Mouse (Mus musculus) kidney, postnatal 4 days (tissue): ENCODE data around the gene Pitpnm3.

Source experiments
- DNase-seq, 2 experiments: peaks; one replicate each; pipeline ENCODE4 v3.0.0; 2021; ENCODE audit warnings: mixed read lengths in 2 of 2

Gene Pitpnm3

DNA sequence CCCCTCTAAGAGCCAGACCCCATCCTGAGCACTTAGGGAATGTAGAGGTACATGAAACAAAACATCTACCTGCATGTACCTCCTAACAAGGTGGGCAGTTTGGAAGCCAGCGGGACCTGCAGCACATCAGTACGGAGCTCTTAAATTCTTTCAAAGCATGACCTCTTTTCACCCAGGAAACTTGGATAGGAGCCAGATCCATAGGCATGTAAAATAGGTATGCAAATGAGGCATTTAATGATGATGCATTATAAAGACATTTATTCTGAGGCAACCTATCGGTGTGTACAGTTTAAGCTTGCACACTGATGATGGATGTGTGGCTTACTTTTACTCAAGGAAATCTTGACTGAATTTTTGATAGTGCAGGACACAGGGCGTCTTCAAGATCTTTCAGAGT lies 120.9 kb downstream of the Pitpnm3 start:
- DNase-seq: no peak

DNA sequence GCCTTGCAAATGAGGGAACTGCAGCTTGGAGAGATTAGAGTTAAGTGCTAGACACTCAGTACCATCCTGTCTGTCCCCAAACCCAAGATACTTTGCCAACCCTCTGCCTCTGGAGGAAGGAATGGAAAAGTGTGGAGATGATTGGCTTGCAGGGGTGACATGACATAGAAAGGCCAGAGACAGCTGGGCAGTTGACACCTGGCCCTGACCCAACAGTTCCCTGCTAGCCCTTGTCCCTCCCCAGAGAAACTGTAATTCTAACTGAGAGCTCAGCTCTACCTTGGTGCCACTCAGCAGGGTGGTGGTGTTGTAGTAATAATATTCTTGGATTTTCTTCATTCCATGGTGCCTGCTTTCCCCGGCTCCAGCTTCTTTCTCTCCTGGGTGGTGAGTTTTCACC lies 123.6 kb downstream of the Pitpnm3 start:
- DNase-seq: no peak

- DNase-seq: no peak
These were observed 124.4 kb downstream of the Pitpnm3 start for GRCm38 (mm10) chr11:72010940-72011722.

- no peak for DNase-seq
These were observed 125.2 kb downstream of the Pitpnm3 start for GRCm38 (mm10) chr11:72010367-72010766.

GRCm38 (mm10) chr11:72005547-72005946 lies 130.0 kb downstream of the Pitpnm3 start:
- no peak for DNase-seq

GRCm38 (mm10) chr11:72003171-72003570 lies 132.4 kb downstream of the Pitpnm3 start:
- DNase-seq: no peak

DNA sequence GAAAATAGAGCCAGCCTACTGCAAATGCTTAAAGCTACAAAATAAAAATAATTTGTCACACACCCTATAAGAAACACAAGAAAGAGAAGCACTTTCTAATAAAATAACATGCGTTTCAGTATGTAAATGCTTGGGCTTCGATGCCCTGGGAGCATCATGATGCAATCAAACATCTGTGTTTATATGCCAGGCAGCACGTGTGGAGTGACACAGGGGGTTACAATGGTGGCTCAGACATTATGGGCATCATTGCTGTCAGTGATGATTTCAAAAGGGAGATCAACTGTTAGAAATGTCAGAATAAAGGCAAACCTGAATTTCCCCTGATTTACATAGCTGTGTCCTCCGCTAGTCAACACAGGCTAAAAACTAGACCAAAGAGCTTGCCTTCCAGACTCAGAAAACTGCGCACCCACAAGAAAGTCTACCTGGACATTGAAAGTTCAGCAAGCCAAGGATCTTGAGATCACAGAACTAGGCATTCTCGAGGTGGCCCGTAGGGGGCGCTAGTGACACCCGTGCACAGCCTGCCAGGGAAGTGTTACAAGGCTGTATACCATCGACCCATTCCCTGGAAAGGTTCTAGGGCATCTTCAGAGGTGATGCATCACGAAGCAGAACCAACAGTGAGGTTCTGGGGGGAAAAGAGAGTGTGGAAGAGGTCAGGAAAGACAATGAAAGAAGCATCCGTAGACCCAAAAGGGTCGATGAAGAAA lies 133.3 kb downstream of the Pitpnm3 start:
- peak; percentile 59 to 64 for DNase-seq

- DNase-seq: no peak
These were observed 135.4 kb downstream of the Pitpnm3 start for GRCm38 (mm10) chr11:72000194-72000593.
